Mouse (Mus musculus): ENCODE data around the gene Rnf141. TPM values are rescaled to one million over a fixed set of nuclear protein-coding genes. Genes with fewer than 3 reads are reported as not detected.

Rnf141 gene
- total and polyA plus RNA-seq, 2 experiments from 2014 or later: 26.4 to 59.9 TPM

- no peaks in the 10 kb centered on the region for H3K9me3 ChIP-seq (replicated peaks; ENCODE audit: control insufficient read depth, low read length)
- no peaks in the 10 kb centered on the region for H3K27me3 ChIP-seq (ENCODE audit: control insufficient read depth, insufficient read depth, low read length)
- no peaks in the 10 kb centered on the region for H3K4me1 ChIP-seq (ENCODE audit: control insufficient read depth, insufficient read depth)
- TF ChIP-seq CTCF (IDR thresholded peaks at IDR 0.05; ENCODE audit: low read depth) (no peak), EP300 (IDR thresholded peaks at IDR 0.05; ENCODE audit: low read depth) (no peak)
- no peaks in the 10 kb centered on the region; the same call in 1 of the 2 replicates for H3K36me3 ChIP-seq (replicated peaks; ENCODE audit: control insufficient read depth, insufficient read depth, low read length)
- H3K4me2 ChIP-seq (ENCODE audit: low read depth, low read length): no peak overlapping the region
- 90% methylated on average over 5 of the region's 5 CpGs for WGBS
- no peak overlapping the region for H3K9ac ChIP-seq (replicated peaks; ENCODE audit: low read depth, low read length)
- H3K4me3 ChIP-seq (ENCODE audit: low read depth, low read length): no peak overlapping the region
- DNase-seq (ENCODE audit: low spot score) (no peak), ATAC-seq (ENCODE audit: insufficient read depth, low read depth) (no peak)
- no peak overlapping the region for H3K27ac ChIP-seq (ENCODE audit: low read depth)
Observed at GRCm38 (mm10) chr7:110868807-110869206, 24.6 kb upstream of the Rnf141 start.

DNA sequence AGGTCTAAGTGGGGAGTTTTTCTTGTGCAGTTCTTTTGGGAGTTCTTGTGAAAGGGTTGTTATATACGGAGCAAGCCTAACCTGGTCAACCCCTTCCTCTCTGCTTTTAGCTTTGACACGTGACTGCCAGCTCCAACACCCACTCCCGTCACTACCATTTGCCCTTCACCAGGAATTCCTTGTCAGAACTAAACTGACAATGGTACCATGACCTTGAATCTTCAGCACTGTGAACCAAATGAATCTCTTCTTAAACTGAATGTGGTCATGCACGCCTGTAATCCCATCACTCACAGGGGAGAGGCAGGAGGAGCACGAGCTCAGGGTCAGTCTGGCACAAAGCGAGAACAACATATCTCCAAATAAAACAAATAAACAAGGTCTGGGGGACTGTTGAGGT is 22.9 kb upstream of the Rnf141 start:
- H3K36me3 ChIP-seq (replicated peaks; ENCODE audit: control insufficient read depth, insufficient read depth, low read length): no peaks in the 10 kb centered on the region; the same call in 1 of the 2 replicates
- no peaks in the 10 kb centered on the region for H3K4me1 ChIP-seq (ENCODE audit: control insufficient read depth, insufficient read depth)
- H3K27me3 ChIP-seq (ENCODE audit: control insufficient read depth, insufficient read depth, low read length): no peaks in the 10 kb centered on the region
- DNase-seq (ENCODE audit: low spot score) (no peak), ATAC-seq (ENCODE audit: insufficient read depth, low read depth) (no peak)
- 86% methylated on average over 6 of the region's 6 CpGs for WGBS
- no peak overlapping the region for H3K4me2 ChIP-seq (ENCODE audit: low read depth, low read length)
- TF ChIP-seq CTCF (IDR thresholded peaks at IDR 0.05; ENCODE audit: low read depth) (no peak), EP300 (IDR thresholded peaks at IDR 0.05; ENCODE audit: low read depth) (no peak)
- H3K9ac ChIP-seq (replicated peaks; ENCODE audit: low read depth, low read length): no peak overlapping the region
- no peaks in the 10 kb centered on the region for H3K9me3 ChIP-seq (replicated peaks; ENCODE audit: control insufficient read depth, low read length)
- H3K4me3 ChIP-seq (ENCODE audit: low read depth, low read length): no peak overlapping the region
- H3K27ac ChIP-seq (ENCODE audit: low read depth): no peak overlapping the region

- H3K9ac ChIP-seq (replicated peaks; ENCODE audit: low read depth, low read length): no peak overlapping the region
- ATAC-seq (ENCODE audit: insufficient read depth, low read depth) (no peak), DNase-seq (ENCODE audit: low spot score) (no peak)
- TF ChIP-seq EP300 (IDR thresholded peaks at IDR 0.05; ENCODE audit: low read depth) (no peak), CTCF (IDR thresholded peaks at IDR 0.05; ENCODE audit: low read depth) (no peak)
- no peak overlapping the region for H3K4me3 ChIP-seq (ENCODE audit: low read depth, low read length)
- no peaks in the 10 kb centered on the region for H3K27me3 ChIP-seq (ENCODE audit: control insufficient read depth, insufficient read depth, low read length)
- no peak overlapping the region for H3K4me2 ChIP-seq (ENCODE audit: low read depth, low read length)
- H3K4me1 ChIP-seq (ENCODE audit: control insufficient read depth, insufficient read depth): no peaks in the 10 kb centered on the region
- H3K36me3 ChIP-seq (replicated peaks; ENCODE audit: control insufficient read depth, insufficient read depth, low read length): no peaks in the 10 kb centered on the region; the same call in 1 of the 2 replicates
- H3K9me3 ChIP-seq (replicated peaks; ENCODE audit: control insufficient read depth, low read length): no peaks in the 10 kb centered on the region
- no peak overlapping the region for H3K27ac ChIP-seq (ENCODE audit: low read depth)
- WGBS: 77% methylated on average over 3 of the region's 3 CpGs
Observed at GRCm38 (mm10) chr7:110866021-110866420, 21.8 kb upstream of the Rnf141 start.

GRCm38 (mm10) chr7:110865570-110865969 is 21.3 kb upstream of the Rnf141 start:
- H3K9ac ChIP-seq (replicated peaks; ENCODE audit: low read depth, low read length): no peak overlapping the region

DNA sequence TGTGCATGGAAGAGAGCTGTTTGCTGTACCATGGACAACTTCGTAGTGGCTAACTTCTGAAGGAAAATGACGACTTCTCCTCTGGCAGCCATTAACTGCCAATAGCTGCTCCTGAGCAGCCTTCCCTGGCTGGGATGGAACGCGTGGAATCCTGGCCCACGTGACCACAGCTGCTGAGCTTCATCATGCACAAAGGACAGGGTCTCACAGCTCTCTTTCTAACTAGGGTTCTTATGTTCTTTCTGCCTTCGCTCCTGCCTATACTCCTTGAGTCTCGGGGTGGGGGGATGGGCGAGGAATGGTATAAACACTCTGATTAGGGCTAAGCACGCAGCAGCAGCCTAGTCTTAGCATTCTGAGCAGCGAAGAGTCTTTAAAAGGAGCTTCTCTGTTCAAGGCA is 20.8 kb upstream of the Rnf141 start:
- Histone ChIP-seq H3K4me3 (ENCODE audit: low read depth, low read length) (no peak overlapping the region), H3K9ac (replicated peaks; ENCODE audit: low read depth, low read length) (no peak overlapping the region), H3K27me3 (ENCODE audit: control insufficient read depth, insufficient read depth, low read length) (no peaks in the 10 kb centered on the region), H3K27ac (ENCODE audit: low read depth) (no peak overlapping the region), H3K36me3 (replicated peaks; ENCODE audit: control insufficient read depth, insufficient read depth, low read length) (no peaks in the 10 kb centered on the region), H3K9me3 (replicated peaks; ENCODE audit: control insufficient read depth, low read length) (no peaks in the 10 kb centered on the region), H3K4me1 (ENCODE audit: control insufficient read depth, insufficient read depth) (no peaks in the 10 kb centered on the region), H3K4me2 (ENCODE audit: low read depth, low read length) (no peak overlapping the region)
- DNase-seq (ENCODE audit: low spot score): no peak
- no peak for ATAC-seq (ENCODE audit: insufficient read depth, low read depth)
- 29% methylated on average over 10 of the region's 10 CpGs for WGBS
- TF ChIP-seq CTCF (IDR thresholded peaks at IDR 0.05; ENCODE audit: low read depth): no peak
- no peak for TF ChIP-seq EP300 (IDR thresholded peaks at IDR 0.05; ENCODE audit: low read depth)

More at GRCm38 (mm10) chr7:110865570-110865969, 21.3 kb upstream of the Rnf141 start:
- no peak for ATAC-seq (ENCODE audit: insufficient read depth, low read depth)
- H3K9me3 ChIP-seq (replicated peaks; ENCODE audit: control insufficient read depth, low read length): no peaks in the 10 kb centered on the region
- H3K36me3 ChIP-seq (replicated peaks; ENCODE audit: control insufficient read depth, insufficient read depth, low read length): no peaks in the 10 kb centered on the region
- H3K4me2 ChIP-seq (ENCODE audit: low read depth, low read length): no peak overlapping the region
- H3K4me1 ChIP-seq (ENCODE audit: control insufficient read depth, insufficient read depth): no peaks in the 10 kb centered on the region
- no peak overlapping the region for H3K27ac ChIP-seq (ENCODE audit: low read depth)
- DNase-seq (ENCODE audit: low spot score): no peak
- no peak overlapping the region for H3K4me3 ChIP-seq (ENCODE audit: low read depth, low read length)
- H3K27me3 ChIP-seq (ENCODE audit: control insufficient read depth, insufficient read depth, low read length): no peaks in the 10 kb centered on the region
- no peak for TF ChIP-seq EP300 (IDR thresholded peaks at IDR 0.05; ENCODE audit: low read depth)
- TF ChIP-seq CTCF (IDR thresholded peaks at IDR 0.05; ENCODE audit: low read depth): no peak
- 73% methylated on average over 6 of the region's 6 CpGs for WGBS

GRCm38 (mm10) chr7:110862751-110863289 is 18.6 kb upstream of the Rnf141 start, which contains the start of gene Lyve1:
Lyve1 (minus strand) TSS chr7:110863239.
- Histone ChIP-seq H3K27ac (ENCODE audit: low read depth) (no peak within 1 kb of the TSS), H3K4me1 (ENCODE audit: control insufficient read depth, insufficient read depth) (no peaks in the 10 kb centered on the region), H3K36me3 (replicated peaks; ENCODE audit: control insufficient read depth, insufficient read depth, low read length) (no peaks in the 10 kb centered on the region), H3K9me3 (replicated peaks; ENCODE audit: control insufficient read depth, low read length) (no peaks in the 10 kb centered on the region), H3K4me3 (ENCODE audit: low read depth, low read length) (no peak within 1 kb of the TSS), H3K9ac (replicated peaks; ENCODE audit: low read depth, low read length) (no peak within 1 kb of the TSS), H3K27me3 (ENCODE audit: control insufficient read depth, insufficient read depth, low read length) (no peaks in the 10 kb centered on the region), H3K4me2 (ENCODE audit: low read depth, low read length) (no peak within 1 kb of the TSS)
- ATAC-seq (ENCODE audit: insufficient read depth, low read depth) (no peak), DNase-seq (ENCODE audit: low spot score) (peak; percentile 25)
- TF ChIP-seq EP300 (IDR thresholded peaks at IDR 0.05; ENCODE audit: low read depth) (no peak), CTCF (IDR thresholded peaks at IDR 0.05; ENCODE audit: low read depth) (no peak)
- 62% methylated on average over 12 of the region's 12 CpGs for WGBS

Data from heart, postnatal 0 days (tissue).